Mouse (Mus musculus) adrenal gland, adult 10 weeks (tissue): ENCODE results near the gene Oxld1. TPM values are rescaled to one million over a fixed set of nuclear protein-coding genes. Genes with fewer than 3 reads are reported as not detected.

Experiments
- polyA plus RNA-seq: library from polyadenylated mRNA; stranded (reverse); fragments of 350-450 nt; fragmentation: Illumina TruSeq; extraction: RNeasy Lipid Tissue Mini Kit (QIAGEN cat#74804); gene quantifications from one replicate; pipeline ENCODE4 v1.2.3, GENCODE M21; 2014; ENCODE audit warnings: low read depth, low replicate concordance

The Oxld1 gene
- 1.4 TPM for polyA plus RNA-seq

DNA sequence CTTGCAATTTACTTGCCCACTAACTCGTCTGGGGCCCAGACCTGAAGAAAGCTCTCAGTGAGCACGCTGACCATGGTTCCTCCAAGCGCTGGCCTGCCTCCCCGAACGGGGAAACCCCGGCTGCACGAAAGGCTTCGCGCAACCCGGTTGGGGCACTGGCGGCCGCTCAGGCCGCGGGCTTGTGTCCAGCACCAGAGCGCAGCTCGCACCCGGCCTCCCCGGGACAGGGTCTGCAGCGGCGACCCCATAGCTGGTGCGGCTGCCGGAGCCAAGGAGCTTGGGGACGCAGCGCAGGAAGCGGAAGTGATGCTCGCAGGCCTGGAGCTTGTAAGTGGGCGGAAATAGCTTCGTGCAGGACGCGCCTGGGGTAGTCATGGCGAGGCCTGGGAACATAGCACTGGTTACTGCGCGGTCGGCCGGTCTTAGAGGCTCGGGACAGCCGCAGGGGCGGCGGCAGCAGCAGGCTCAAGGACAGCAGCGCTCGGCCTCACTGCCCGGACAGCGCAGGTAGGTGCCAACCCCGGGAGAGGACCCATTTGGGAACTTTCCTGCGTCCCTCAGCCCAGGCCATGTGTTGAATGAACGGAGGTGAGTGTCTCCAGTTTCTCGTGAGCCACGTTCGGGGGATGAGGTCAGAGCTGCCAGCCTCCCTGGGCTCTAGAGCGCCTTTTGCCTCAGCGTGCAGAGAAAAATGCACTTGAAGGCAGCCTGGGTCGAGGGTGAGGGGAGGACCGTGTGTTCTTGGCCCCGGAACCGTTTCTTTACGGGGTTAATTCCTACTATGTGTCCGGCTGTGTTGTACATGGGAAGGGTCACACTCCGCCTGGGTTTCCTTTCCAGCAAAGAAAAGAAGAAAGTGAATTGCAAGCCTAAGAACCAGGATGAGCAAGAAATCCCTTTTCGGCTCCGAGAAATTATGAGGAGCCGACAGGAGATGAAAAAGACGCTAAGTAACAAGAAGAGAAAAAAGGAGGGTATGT, at the start of gene Oxld1, which contains the start of gene Ccdc137:
TSS of gene Oxld1 (minus strand) at position 297 of the 980 bp plus-strand sequence.
TSS of gene Ccdc137 (plus strand) at position 344 of the 980 bp plus-strand sequence.

DNA sequence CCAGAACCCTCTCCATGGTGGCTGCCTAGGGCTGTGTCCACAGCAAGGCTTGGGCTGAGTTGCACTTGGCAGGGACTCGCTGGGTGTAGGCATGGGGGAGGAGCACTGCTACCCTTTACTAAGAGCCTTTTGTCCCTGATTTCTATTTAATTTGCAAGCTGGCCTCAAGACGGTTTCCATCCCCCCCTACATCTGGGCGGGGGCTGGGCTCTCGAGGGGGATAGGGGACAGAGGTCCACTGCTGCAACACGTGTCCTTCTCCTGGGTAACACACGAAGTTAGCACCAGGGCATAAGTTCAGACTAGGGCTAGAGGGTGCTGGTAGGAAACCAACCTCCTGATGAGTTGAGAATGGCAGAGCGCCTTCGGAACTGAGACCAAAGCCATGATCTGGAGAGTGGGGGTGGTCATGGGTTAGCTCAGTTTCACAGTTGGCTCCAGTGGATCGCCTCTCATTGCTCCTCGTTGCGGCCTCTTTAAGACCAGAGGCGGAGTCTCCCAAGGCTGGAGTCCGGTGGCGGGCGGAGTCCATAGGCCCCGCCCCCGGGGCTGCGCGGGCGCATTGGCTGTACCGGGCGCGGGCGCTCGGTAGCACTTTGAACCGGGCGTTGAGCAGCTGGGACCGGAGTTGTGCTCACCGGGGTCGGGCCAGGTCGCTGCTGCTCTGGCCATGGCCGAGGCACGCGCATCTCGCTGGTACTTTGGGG, 33.6 kb upstream of the Oxld1 start, which contains the start of gene Slc25a10:
TSS of gene Slc25a10 (plus strand) at position 524 of the 707 bp plus-strand sequence.

DNA sequence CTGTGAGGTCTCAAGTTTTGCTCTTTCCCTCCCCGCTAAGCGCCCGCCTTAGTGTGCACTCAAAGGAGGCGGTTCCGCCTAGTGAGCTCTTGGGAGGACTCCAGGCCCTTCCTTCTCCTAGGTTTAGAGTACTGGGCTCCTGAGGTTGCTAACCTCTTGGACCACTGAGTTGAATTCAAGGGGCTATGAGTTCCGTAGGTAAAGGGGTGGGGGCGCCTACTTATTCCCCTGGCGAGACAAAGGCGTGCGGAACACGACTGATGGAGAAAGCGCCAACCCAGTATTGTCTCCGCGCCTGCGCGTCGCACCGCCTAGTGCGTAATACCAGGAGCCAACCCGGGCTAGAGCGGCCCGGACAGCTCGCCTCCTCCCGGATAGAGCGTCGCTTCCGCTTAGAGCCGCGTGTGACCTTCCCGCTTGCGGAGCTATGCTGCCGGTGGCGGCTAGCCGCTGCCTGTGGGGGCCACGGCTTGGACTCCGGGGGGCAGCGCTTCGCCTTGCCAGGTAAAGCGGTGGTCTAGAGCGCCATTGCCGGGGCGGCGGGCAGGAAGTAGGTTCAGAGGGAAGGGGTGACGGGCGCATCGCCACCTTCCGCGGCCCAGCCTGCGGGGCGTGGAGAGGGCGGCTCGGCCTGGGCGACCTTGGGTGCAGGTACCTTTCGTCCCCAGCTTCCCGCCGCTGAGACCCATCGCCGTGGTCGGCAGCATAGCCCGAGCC, 26.6 kb upstream of the Oxld1 start, which contains the start of gene Mrpl12:
TSS of gene Mrpl12 (plus strand) at position 349 of the 717 bp plus-strand sequence.

DNA sequence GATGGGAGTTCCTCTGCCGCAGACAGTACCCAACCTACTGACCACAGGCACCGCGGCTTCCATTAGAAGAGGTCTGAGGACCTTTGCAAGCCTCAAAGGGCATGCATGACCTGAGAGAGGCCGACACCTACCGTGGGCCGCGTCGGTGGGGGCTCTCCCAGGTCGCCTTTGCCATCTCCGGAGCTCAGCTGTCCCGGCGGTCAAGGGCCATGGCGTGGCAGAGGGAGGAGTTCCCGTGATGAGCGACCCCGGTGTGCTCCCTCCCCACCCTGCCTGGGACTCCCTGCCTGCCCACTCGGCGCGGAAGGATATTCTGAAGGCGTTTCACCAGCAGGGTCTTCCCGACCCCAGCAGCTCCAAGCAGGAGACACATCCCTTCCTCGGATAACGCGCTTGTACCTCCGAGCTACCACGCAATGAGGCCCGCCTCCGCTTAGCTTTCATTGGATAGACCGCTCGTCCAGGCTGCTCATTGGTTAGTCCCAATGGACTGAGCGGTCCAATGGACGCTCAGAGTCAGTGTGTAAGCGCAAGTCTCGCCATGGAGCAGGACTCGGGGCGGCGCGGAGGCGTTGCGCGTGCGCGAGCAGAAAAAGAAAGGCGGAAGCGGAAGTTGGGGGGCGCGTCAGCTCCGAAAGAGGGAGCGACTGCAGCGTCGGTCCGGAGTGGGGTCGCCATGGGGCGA, 9.3 kb upstream of the Oxld1 start, which contains the start of gene Arl16:
TSS of gene Arl16 (minus strand) at position 557 of the 685 bp plus-strand sequence.

DNA sequence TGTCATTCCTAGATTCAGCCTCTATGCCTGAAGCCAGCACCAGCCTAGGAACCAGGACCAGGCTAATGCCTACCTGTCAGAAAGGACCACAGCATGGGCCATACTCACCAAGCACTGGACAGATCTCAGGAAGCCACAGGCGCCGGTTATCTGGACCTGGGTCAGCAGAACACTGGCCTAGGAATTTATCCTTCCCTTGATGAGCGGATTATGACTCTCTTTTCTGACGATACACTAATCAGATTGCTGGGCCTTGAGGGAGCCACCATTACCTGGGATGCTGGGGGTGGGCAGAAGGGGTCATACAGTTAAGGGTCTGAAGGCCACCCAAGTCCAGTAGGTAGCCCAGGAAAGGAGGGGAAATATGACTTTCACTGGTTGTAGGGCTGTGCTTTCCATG, 4.6 kb downstream of the Oxld1 start, which contains the start of gene Pde6g:
TSS of gene Pde6g (minus strand) at position 195 of the 400 bp plus-strand sequence.

DNA sequence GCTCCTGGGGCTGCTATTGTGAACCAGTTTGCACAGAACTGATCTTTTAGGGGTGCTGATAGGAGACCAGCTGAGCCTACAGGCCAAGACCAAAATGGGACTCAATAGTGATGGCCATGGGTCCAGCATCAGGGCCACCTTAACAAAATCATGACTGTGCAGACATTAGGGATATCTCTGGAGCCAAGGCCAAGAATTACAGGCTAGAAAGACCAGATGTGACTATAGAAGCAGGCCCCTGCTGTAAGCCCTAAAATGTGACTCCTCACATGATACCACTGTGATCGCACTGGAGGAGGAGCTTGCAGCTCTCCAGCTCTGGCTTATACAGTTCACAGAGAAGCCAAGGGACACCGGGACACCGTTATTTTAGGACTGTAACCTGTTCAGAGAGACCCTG, 15.5 kb downstream of the Oxld1 start, which contains the start of gene Tspan10:
TSS of gene Tspan10 (plus strand) at position 301 of the 400 bp plus-strand sequence.

DNA sequence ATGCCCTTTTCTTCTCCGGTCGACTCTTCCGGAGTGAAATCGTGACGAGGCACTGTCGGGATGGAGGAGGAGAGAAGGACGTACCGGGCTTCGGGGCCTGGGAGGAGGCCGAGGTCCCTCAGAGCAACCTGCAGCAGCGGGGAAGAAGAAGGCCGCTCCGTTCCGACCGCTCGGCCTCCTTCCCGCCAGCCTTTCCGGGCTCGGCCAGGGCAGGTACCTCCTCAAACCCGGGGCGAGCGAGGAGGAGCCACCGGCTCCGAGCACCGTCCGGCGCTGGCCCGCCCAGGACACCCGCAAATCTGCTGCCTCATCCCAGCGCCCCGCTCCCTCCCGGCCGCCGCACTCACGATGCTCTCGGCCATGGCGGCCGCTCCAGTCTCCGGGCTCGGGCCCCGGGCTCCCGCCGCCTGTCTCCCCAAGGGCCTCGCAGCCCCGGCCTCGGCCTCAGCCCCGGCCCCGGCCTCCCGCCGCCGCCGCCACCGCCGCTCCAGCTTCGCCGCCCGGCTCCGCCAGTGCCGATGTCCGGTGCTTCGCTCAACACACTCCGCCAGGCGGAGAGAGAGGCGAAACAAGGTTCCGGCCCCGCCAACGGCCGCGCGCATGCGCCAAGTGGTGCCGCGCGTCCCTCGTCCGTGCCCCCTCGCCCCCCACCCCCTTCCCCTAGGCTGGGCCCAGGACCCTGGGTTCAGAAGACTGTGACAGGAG, 20.6 kb downstream of the Oxld1 start, which contains the start of gene Nploc4:
TSS of gene Nploc4 (minus strand) at position 557 of the 705 bp plus-strand sequence.

Other genes starting within 250 kb of the Oxld1 start
- gene Bahcc1, start 225.1 kb downstream of the Oxld1 start, polyA plus RNA-seq: 1.7 TPM
- gene Actg1, start 109.5 kb downstream of the Oxld1 start, polyA plus RNA-seq: 383 TPM
- not detected for gene Fscn2, start 96.5 kb downstream of the Oxld1 start, polyA plus RNA-seq
- gene Faap100, start 79.3 kb downstream of the Oxld1 start, polyA plus RNA-seq: 0.29 TPM
- gene Nploc4, start 20.4 kb downstream of the Oxld1 start, polyA plus RNA-seq: 29.9 TPM
- not detected for gene Tspan10, start 15.4 kb downstream of the Oxld1 start, polyA plus RNA-seq
- not detected for gene Pde6g, start 4.6 kb downstream of the Oxld1 start, polyA plus RNA-seq
- 13.4 TPM for gene Ccdc137, start within 50 bp of the Oxld1 start, polyA plus RNA-seq
- 16.2 TPM for gene Arl16, start 9.5 kb upstream of the Oxld1 start, polyA plus RNA-seq
- gene Mrpl12, start 26.5 kb upstream of the Oxld1 start, polyA plus RNA-seq: 2.4 TPM
- gene Slc25a10, start 33.8 kb upstream of the Oxld1 start, polyA plus RNA-seq: 2.2 TPM
- gene Gcgr, start 72.6 kb upstream of the Oxld1 start, polyA plus RNA-seq: not detected
- gene Mcrip1, start 91.7 kb upstream of the Oxld1 start, polyA plus RNA-seq: 1.0 TPM
- gene Ppp1r27, start 93.1 kb upstream of the Oxld1 start, polyA plus RNA-seq: not detected
- 183 TPM for gene P4hb, start 115.2 kb upstream of the Oxld1 start, polyA plus RNA-seq
- 32.9 TPM for gene Arhgdia, start 123.6 kb upstream of the Oxld1 start, polyA plus RNA-seq
- 20.8 TPM for gene Alyref, start 140.3 kb upstream of the Oxld1 start, polyA plus RNA-seq
- gene Anapc11, start 140.4 kb upstream of the Oxld1 start, polyA plus RNA-seq: 10.3 TPM
- gene Npb, start 150.4 kb upstream of the Oxld1 start, polyA plus RNA-seq: not detected
- gene Pcyt2, start 159.9 kb upstream of the Oxld1 start, polyA plus RNA-seq: 14.4 TPM
- 7.9 TPM for gene Sirt7, start 167.2 kb upstream of the Oxld1 start, polyA plus RNA-seq
- 17.5 TPM for gene Mafg, start 175.5 kb upstream of the Oxld1 start, polyA plus RNA-seq
- gene Pycr1, start 185.7 kb upstream of the Oxld1 start, polyA plus RNA-seq: 0.52 TPM
- gene Myadml2, start 190.1 kb upstream of the Oxld1 start, polyA plus RNA-seq: not detected
- gene Notum, start 203.1 kb upstream of the Oxld1 start, polyA plus RNA-seq: not detected
- gene Aspscr1, start 214.9 kb upstream of the Oxld1 start, polyA plus RNA-seq: 2.4 TPM